Mouse (Mus musculus) inflammation-experienced regulatory T-cells, adult 6 months (primary cell): ENCODE measurements around the gene Mbtd1. TPM values are rescaled to one million over a fixed set of nuclear protein-coding genes. Genes with fewer than 3 reads are reported as not detected.

Experiments used
- ATAC-seq: one replicate; pipeline ENCODE4 v1.8.0; 2017
- polyA plus RNA-seq, 3 experiments: library from polyadenylated mRNA; unstranded; fragments of 100-300 nt; shearing (Covaris generic); gene quantifications; one replicate each; pipeline ENCODE4 v1.2.1; 2017

Gene Mbtd1
- polyA plus RNA-seq, 3 experiments from 2014 or later, result 27.2 to 32.8 (median 32.5) TPM

DNA sequence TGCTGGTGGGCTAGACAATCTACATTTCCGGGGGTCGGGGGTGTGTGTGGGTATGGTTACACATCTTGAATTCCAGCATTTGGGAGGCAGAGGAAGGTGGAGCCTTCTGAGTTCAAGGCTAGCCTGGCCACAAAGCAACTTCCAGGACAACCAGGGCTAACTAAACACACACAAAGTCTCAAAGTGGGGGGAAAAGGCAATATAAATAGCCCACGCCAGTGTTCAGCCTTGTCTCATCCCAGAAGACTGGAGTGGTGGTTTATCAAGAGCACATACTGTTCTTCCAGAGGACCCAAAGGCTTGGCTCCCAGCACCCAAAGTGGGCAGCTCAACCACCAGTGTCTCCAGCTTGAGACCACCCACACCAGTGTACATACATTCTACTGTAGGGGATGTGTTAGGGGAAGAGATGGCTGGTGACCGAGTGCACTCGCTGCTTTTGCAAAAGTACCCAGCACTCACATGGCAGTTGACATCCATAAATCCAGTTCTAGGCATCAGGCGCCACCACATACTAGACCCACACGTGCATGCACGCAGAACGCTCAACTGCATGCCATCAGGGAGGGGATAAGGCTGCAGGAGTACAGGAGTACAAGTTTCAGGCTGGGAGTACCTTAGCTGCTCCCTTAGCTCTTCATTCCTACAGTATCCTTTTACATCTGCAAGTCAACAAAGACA lies 63.4 kb downstream of the Mbtd1 start:
- no peak for ATAC-seq

DNA sequence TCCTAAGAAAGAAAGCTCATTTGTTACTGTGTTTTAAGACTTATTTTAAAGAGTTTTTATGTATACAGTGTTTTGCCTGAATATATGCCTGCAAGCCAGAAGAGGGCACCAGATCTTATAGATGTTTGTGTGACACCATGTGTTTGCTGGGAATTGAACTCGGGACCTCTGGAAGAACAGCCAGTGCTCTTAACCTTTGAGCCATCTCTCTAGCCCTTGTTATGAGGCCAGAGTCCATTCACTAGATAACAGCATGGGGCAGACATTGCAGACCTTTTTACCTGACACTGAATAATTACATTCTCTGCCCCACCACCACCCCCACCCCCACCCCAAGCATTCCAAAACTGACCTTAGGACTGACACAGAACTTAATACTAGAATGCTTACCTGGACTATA lies 64.4 kb downstream of the Mbtd1 start:
- ATAC-seq, result no peak

DNA sequence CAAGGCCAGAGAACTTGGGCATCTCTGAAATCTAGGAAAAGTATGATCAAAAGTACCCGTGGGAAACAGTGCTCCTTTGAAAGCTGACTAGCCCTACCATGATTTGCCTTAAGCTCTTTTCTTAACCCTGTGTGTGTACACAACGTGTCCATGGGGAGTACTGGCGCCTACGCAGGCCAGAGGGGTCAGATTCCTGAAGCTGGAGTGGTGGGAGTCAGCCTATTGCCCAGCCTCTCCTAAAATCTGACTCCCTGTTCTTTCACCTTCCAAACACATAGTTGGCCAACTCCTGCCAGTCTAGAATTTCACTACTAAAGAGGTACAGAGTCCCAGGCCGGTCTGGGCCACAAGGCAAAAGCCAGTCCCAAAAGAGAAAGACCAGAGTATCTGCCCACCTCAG lies 66.7 kb downstream of the Mbtd1 start:
- ATAC-seq, result no peak

DNA sequence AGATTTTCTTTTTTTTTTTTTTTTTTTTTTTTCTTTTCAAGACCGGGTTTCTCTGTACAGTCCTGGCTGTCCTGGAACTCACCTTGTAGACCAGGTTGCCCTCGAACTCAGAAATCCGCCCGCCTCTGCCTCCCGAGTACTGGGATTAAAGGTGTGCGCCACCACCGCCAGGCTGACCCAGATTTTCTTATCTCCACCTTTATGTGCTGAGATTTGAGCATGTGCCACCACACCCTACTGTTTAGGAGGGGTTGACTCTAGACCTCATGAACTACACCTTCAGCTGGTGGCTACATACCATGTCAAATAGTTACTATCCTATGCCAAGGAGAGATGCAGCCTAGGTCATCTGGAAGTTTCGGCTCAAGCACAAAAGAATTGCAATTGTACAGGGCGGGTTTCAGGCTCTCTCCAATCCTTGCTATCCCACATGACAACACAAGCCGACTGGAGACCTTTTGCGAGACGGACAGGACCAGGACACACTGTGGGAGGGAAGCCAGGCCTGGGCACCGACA lies 69.1 kb downstream of the Mbtd1 start:
- ATAC-seq, result no peak

DNA sequence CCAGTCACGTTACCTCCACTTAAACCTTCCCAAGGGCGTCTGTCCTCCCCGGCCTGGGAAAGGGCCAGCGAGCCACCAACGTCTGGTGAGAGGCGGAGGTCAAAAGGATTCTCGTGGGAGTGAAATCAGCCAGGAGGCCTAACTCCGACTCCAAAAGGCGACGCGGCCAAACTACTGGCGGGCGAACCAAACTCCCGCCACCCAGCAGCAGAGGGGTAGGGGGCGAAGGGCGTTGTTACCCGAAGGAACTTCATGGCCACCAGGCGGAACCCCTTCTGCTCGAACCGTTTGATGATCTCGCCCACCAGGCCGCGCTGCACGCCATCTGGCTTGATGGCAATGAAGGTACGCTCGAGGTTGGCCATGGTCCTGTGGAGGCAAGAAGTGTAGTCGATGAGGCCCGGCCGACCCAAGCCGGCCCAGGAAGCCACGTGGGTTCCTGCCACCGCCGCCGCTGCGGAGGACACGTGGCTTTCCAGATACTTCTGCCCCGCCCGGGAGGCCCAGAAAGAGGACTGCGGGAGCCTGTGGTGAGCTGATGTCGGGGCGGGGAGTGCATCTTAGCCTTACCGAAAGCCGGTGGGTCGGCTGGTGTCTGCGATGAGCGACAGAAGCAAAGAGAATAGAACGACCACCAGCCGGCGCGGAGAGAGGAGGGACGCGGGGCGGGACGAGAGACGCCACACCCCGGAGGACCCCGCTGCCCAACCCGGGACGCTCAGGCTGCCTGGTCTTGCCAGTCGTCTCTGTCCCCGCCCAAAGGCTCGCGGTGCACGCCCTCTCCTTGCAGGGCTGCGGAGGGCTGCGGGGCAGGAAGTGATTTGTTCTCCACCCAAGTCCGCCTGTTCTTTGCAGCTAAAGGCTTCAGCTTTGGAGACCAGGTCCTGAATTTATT lies 69.9 kb downstream of the Mbtd1 start:
- peak; percentile 96 for ATAC-seq

DNA sequence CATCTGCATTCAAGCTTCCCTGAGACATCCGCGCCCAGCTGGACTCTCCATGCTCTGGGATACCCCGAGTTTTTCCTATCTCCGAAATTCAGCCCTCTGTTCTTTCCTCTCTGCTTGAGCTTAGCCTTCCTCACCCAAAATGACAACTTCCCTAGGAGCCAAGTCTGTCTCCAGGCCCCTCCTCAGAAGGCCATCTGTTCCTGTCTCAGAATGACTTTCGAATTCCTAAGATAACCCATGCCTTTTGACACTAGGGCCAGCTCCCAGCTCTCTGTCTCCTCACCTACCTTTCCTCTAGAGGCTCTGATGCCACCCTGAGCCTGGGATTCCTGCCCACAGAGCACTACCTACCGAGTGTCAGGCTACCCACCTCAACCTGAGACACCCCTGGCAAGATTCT lies 70.5 kb downstream of the Mbtd1 start, which contains the start of gene Nme2:
TSS of gene Nme2 (minus strand) at position 101 of the 400 bp plus-strand sequence.
- peak; percentile 5 for ATAC-seq

DNA sequence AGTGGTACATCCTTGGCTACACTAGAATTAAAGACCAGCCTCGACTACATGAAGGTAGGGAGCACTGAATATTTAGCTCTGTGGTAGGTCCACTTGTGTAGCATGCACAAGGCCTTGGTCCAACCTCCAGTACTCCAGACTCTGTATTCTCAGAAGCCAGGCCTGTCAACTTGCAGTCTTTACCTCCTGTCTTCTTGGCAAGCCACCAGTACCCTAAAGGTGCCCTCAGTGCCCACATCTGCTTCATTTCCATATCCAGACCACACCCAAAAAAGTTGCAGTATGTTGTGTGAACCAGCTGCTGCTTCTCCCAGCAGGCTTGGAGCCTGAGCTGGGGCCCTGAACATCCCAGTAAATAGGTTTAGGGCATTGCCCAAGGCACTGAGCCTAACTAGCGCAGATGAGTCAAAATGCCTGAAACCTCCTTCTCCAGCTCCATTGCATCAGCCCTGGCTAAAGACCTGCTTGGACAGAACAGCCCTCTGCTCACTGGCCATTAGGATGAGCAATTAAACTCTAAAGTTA lies 71.4 kb downstream of the Mbtd1 start:
- ATAC-seq, result no peak

DNA sequence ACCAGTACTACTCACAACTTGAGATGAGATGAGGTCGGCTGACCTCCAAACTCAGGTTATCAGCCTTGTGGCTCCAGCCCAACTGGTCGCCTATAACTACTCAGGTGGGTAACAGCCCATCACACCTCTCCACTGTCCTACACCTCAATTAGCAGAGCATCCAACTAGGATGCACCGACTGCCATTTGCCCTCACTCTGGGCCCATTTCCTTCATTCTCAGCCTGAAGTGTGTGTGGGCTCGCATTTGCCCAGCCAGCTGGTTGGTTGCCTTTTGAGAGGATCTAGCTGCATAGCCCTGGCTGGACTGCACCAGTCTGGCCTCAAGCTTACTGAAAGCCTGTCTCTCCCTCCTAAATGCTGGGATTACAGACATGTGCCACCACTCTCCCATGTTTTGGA lies 72.1 kb downstream of the Mbtd1 start:
- ATAC-seq, result no peak

DNA sequence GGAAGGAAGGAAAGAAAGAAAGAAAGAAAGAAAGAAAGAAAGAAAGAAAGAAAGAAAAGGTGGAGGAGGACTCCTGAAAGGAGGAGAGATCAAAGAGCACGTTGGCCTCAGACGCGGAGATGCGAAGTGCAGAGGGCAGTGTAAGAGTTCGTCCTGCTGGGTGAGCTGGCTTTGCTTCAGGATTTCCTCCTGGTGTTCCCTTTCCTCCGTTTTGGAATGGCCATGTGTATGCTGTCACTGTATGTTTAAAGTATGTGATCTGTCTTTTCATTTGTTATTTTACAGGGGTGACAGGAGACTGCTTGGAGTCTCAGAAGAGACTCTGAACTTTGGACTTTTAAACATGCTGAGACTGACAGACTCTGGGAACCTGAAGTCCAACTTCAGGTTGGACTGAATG lies 75.8 kb downstream of the Mbtd1 start:
- ATAC-seq, result no peak

DNA sequence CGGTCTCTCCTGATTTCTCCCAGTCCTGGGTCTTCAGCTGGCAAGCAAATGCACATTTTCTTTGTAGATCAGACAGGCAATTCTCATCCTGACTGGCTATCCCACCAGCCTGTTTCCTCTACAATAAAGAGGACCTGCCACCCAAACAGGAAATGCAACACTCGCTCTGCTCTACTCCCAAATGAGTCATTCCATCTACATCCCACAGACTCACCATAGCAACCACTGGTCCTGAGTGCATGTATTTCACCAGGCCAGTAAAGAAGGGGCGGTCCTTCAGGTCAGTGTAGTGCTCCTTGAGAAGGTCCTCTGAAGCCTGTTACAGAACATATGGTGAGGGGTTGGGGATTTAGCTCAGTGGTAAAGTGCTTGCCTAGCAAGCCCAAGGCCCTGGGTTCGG lies 77.4 kb downstream of the Mbtd1 start:
- no peak for ATAC-seq

DNA sequence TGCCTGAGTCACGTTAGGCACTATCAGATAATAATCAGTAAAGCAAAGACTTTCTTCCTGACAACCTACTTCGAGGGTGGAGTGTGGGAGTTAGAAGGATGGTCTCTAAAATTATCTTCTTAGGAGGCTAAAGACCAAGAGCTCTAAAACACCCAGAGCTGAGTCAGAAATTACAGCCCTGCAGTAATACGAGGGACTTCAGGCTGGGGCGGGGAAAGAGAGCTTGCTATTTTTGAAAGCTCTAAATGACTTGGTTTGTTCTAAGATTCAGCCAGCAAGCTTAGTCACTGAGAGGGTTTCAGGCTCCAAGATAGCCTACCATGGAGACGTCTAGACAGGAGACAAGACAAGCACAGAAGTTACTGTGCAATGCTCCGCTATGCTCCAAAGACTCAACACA lies 79.7 kb downstream of the Mbtd1 start:
- ATAC-seq, result no peak

DNA sequence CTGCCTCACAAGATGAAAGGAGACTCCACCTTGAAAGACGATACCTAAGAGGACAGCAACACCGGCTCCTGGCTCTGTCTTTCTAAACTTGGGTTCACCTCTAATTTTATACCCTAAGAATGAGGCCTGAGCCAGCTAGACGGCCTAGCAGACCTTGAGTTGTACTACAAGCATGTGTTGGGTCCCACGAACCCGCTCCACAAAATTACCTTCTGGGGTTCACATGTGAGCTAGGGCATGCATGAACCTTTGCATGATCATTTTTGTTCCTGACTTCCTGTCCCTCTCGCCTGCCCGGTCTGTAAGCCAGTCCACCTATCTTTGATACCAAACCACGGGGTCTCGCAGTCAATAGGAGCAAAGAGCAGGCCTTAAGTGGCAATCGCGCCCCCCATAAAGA lies 81.7 kb downstream of the Mbtd1 start:
- no peak for ATAC-seq

DNA sequence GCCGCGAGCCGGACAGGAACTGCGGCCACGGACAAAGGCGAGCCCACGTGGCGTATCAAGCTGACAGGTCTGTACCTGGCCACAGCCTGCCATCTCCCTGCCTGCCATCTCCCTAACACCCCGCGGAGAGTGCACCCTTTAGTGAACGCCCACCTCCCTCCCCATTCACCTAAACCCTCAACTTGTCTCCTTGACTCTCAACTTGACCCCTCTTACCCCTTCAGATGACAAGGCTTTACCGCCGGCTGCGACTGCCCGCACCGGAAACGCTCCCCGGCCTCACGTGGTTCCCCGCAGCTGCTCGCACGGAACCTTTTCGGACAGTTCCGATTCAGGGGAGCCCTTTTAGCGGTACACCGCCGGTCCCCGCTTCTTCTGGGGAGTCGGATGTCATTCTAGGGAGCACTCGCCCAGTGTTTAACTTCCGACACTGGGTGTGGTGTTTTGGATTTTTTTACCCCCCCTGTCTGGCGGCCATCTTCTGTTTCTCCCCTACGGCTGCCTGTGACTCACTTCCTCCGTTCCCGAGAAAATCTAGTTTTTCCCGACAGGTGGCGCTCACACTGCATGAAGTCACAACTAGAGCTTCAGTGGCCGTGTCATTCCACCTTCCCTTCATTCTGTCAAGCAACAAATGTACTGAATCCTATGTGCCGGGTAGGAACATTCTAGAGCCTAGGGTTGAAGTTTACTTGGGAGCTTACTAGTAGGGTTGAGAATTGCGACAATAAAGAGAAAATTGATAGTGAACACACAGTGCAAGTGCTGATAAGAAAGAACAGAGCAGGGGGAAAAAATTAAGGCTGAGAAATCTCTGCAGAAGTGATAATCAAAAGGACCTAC lies 82.6 kb downstream of the Mbtd1 start, which contains the start of the genes Gm20390 and Nme1:
TSS of gene Gm20390 (minus strand) at position 289 of the 843 bp plus-strand sequence.
TSS of gene Nme1 (minus strand) at position 517 of the 843 bp plus-strand sequence.
- ATAC-seq, result peak; percentile 91

DNA sequence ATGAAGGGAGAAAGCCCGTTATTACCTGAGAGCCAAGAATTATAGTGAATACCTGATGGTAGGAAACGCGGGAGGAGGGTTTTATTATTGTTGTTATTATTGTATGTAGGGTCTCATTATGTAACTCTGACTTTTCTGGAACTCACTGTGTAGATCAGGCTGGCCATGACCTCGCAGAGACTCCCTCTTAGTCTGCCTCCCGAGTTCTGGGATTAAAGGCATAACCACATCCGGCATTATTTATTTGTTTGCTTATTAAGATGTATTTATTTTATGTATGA lies 83.1 kb downstream of the Mbtd1 start:
- no peak for ATAC-seq

DNA sequence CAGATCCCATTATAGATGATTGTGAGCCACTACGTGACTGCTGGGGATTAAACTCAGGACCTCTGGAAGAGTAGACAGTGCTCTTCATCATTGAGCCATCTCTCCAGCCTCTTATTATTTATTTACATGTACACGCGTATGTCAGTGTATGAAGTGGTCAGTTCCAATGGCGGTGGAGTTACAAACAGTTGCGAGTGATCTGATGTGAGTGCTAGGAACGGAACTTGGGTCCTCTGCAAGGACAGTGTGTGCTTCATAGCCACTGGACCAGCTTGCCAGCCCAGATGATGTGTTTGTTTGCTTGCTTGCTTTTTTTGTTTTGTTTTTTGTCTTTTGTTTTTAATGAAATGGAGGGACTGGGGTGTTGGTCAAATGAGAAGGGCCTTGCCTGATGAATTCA lies 83.5 kb downstream of the Mbtd1 start:
- ATAC-seq, result no peak

DNA sequence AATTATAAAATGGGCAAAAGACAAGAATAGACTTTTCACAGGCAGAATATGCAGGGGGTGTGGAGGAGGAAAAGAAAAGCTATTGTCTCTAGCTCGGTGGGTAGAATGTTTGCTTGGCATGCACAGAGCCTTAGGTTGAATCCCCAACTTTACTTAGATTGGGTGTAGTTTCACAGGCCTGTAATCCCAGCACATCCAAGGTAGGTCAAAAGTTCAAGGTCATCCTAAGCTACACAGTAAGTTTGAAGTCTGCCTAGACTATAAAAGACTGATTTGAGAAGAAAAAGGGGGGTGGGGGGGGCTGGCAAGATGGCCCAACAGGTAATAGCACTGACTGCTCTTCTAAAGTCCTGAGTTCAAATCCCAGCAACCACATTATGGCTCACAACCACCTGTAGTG lies 84.1 kb downstream of the Mbtd1 start:
- ATAC-seq, result no peak

DNA sequence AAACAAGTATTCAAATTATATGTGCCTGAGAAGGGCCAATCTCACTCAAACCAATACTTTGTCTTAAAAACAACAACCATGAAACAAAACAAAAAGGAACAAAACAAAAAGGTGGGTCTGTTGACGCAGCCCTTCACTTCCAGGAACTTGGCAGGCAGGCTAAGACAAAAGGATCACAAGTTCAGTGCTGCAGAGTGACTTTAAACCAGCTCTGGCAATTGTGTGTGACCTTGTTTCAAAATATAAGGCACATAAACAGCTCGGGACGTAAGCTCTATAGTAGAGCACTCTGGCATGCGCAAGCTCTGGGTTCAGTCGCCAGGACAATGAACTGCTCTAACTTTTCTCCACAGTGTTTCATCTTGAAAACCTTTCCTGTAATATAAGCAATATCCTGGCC lies 87.3 kb downstream of the Mbtd1 start:
- no peak for ATAC-seq

DNA sequence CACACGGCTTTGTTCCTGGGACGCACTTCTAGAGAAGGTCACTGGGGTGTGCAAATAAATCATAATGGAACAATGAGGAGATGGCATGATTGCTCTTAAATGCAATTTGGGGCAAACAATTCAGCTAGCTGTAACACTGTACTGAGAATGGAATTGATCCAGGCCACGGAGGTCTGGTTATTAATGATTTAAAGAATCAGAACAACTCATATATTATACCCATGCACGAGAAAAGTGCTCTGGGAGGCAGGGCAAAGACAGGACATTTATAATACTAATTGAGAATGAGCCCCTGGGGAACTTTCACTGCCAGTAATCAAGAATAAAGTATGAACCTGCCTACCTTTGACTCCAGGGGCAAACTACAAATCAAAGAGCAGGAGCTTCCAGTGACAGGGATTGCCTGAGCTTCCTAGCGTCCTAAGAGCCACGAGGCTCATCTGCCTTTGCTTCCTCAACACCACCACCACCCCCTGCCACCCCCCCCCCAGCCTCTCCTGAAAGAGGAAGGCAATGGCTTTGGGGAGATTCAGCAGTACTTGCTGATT lies 93.9 kb downstream of the Mbtd1 start:
- ATAC-seq, result no peak

DNA sequence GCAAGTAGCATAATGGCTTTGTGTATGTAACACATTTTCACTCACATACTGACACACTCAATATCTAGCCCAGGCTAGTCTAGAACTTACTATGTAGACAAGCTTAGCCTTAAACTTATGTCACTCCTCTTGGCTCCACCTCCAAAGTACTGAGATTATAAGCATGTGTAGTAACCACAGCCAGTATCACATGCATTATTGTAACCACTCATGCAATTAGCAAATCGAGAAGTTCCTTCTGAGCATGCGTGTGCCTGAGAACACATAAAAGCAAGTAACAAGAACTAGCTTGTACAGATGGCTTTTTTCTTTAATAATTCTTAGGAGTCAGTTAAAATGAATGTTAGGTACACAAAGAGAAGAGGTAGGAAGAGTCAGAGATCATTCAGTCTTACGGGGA lies 99.0 kb downstream of the Mbtd1 start:
- ATAC-seq, result no peak

DNA sequence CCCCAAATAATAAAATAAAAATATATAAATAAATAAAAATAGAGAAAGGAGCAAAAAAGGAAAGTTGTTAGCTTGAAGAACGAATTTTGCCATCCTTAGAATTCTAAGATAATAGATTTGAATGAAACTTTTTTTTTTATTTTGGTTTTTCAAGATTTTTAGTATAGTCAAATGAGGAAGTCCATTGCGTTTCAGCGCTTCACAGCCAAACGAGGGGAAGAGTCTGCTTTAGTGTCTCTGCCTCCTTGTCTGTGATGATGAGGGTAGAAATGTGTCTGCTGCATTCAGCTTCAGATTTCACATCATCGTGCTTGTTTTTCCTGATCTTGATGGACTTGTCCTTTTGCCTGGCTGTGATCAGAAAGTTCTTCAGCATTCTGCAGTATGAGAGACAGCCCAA lies 99.6 kb downstream of the Mbtd1 start:
- no peak for ATAC-seq

DNA sequence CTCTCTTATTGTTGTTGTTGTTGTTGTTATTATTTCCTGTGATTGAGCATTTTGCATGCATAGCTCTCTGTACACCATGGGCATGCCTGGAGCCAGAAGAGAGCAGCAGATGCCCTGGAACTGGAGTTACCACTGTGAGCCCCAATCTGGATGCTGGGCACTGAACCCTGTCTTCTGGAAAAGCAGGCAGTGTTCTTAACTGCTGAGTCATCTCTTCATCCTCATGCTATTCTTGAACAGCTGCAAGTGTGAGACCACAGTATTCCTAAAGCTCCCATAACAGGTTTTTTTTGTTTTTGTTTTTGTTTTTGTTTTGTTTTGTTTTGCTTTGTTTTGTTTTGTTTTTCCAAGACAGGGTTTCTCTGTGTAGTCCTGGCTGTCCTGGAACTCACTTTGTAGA lies 100.6 kb downstream of the Mbtd1 start:
- no peak for ATAC-seq

DNA sequence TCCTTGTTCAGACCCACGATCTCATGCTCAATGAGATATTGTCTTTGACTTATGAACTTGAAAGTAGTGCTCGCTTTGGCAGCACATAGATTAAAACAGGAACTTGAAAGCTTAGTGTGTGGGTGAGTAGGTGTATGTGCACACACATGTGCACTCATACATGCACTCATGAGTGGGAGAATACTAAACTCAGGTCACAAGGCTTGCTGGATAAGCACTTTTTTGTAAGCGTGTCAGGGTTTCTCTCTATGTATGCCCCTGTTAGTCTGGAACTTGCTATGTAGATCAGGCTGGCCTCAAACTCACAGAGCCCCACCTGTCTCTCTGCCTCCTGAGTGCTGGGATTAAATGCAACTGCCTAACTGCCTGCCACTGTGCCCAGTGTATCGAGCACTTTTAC lies 101.4 kb downstream of the Mbtd1 start:
- no peak for ATAC-seq
